Mouse (Mus musculus) heart, embryonic 10.5 days (tissue): ENCODE data around the gene Phospho2. TPM values are rescaled to one million over a fixed set of nuclear protein-coding genes. Genes with fewer than 3 reads are reported as not detected.

Experiments
- DNase-seq: peaks from one replicate; pipeline ENCODE4 v3.0.0-alpha.2; 2017; ENCODE audit warnings: low spot score
- H3K27ac ChIP-seq: fragments of 300-500 bp; sonication (generic); 2 replicates; pipeline ENCODE4 v1.5.1; 2016; ENCODE audit warnings: mild to moderate bottlenecking
- H3K27me3 ChIP-seq: fragments of 300-500 bp; sonication (generic); 2 replicates; pipeline ENCODE4 v1.6.1; 2016; ENCODE audit warnings: mild to moderate bottlenecking; ENCODE audit not compliant: poor library complexity, insufficient read depth, severe bottlenecking
- H3K36me3 ChIP-seq: fragments of 300-500 bp; sonication (generic); 2 replicates; pipeline ENCODE4 v1.6.1; 2016; ENCODE audit warnings: mild to moderate bottlenecking, moderate library complexity
- H3K4me1 ChIP-seq: fragments of 300-500 bp; sonication (generic); 2 replicates; pipeline ENCODE4 v1.6.1; 2016; ENCODE audit warnings: mild to moderate bottlenecking
- H3K4me3 ChIP-seq: fragments of 300-500 bp; sonication (generic); 2 replicates; pipeline ENCODE4 v1.5.1; 2016; ENCODE audit warnings: mild to moderate bottlenecking, moderate library complexity
- H3K9me3 ChIP-seq: fragments of 300-500 bp; sonication (generic); 2 replicates; pipeline ENCODE4 v1.6.1; 2016; ENCODE audit warnings: mild to moderate bottlenecking, moderate library complexity
- WGBS: fragments of 180-500 bp; shearing (Covaris S2); methylation state at CpG from one replicate; pipeline ENCODE4 v1.1.7; 2016; 5-methylcytosine and 5-hydroxymethylcytosine counted together
- polyA plus RNA-seq: library from polyadenylated mRNA; unstranded; fragments of >200 nt; fragmentation: Nextera tagmentation; extraction: Ambion mirVana; gene quantifications from 2 replicates; pipeline ENCODE4 v1.2.1, GENCODE M21; 2016

The Phospho2 gene
- polyA plus RNA-seq, 1 experiment from 2014 or later: 21.5 TPM

DNA sequence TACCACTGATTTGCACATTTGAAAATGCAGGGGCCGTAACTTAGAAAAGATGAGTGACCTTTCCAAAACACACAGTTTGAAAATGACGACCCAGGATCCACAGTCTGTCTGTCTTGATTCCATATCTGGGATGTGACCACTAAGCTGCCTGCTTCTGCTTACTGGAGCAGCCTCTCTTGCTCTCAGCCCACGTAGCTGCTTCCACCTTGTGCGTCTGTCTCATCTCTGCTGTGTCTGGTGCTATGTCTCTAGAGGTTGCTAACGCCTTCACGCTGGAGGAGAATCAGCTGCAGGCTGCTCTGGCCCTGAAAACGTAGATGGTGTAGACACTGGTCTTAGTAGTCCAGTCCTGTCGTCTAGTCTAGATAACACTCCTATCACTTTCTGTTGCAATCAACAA, 40.7 kb downstream of the Phospho2 start:
- no peaks in the 10 kb centered on the region for H3K27me3 ChIP-seq
- no peaks in the 10 kb centered on the region for H3K9me3 ChIP-seq
- peaks cover 5% of the 10 kb centered on the region for H3K4me1 ChIP-seq
- peaks cover 79% of the 10 kb centered on the region for H3K36me3 ChIP-seq
- no peak overlapping the region for H3K27ac ChIP-seq
- no peak overlapping the region for H3K4me3 ChIP-seq
- 81% methylated on average over 8 of the region's 8 CpGs for WGBS
- DNase-seq: peak; percentile 64

DNA sequence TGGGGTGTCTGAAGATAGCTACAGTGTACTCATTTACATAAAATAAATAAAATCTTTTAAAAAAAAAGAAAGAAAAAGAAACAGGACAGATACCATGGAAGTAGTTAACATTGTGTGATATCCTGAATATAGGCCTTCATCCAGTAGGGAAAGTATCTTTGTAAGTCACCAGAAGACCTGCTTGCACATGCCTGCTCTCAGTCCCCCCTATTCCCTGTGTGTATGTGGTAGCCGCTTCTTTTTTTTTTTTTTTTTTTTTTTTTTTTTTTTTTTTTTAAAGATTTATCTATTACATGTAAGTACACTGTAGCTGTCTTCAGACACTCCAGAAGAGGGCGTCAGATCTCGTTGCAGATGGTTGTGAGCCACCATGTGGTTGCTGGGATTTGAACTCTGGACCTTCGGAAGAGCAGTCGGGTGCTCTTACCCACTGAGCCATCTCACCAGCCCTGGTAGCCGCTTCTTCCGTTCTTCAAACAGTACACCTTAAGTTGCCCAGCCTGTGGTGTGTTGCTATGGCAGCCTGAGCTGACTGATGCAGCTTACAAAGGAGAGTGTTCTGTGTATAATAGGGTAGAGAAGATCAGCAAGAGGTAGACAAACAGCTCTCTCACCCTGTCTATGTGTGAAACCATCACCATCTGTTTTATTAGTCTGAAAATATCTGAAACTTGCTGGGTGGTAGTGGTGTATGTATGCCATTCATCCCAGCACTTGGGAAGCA, 48.0 kb downstream of the Phospho2 start:
- WGBS: 79% methylated on average over 7 of the region's 7 CpGs
- DNase-seq: no peak
- Histone ChIP-seq H3K4me3 (no peak overlapping the region), H3K9me3 (no peaks in the 10 kb centered on the region), H3K36me3 (peaks cover 49% of the 10 kb centered on the region), H3K27me3 (no peaks in the 10 kb centered on the region), H3K4me1 (no peaks in the 10 kb centered on the region), H3K27ac (no peak overlapping the region)

DNA sequence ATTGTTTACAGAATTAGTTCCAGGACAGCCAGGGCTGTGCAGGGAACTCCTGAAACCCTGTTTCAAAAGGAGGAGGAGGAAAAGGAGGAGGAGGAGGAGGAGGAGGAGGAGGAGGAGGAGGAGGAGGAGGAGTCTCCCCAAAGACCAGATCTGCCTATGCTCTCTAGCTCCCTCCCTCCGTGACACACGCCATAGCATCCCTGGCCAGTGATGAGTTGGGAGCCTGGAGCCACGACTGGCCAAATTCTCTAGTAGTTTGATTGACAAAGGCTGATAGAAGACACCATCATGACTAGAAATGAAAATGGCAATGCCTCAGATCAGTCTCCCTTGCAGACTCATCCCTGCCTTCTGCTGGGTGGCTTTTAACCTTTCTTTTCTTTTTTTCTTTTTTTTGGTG, 48.6 kb downstream of the Phospho2 start:
- Histone ChIP-seq H3K4me1 (no peaks in the 10 kb centered on the region), H3K27ac (no peak overlapping the region), H3K27me3 (no peaks in the 10 kb centered on the region), H3K4me3 (no peak overlapping the region), H3K9me3 (no peaks in the 10 kb centered on the region), H3K36me3 (peaks cover 43% of the 10 kb centered on the region)
- 44% methylated on average over 3 of the region's 3 CpGs for WGBS
- no peak for DNase-seq

DNA sequence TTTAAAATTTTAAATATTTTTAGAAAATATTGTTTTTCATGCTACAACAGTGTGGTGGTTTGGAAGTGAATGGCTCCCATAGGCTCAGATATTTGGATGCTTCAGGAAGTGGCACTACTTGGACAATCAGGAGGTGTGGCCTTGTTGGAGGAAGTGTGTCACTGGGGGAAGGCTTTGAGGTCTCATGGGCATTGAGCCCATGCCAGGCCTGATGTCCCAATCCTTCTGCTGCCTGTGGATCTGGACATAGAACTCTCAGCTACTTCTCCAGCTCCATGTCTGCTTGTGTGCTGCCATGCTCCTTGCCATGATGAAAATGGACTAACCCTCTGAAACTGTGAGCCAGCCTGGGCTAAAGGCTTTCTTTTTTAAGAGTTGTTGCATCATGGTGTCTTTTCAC, 49.3 kb downstream of the Phospho2 start:
- H3K4me1 ChIP-seq: no peaks in the 10 kb centered on the region

GRCm38 (mm10) chr2:69840261-69840660, 50.8 kb downstream of the Phospho2 start:
- H3K27ac ChIP-seq: no peak overlapping the region
- no peaks in the 10 kb centered on the region for H3K4me1 ChIP-seq
- no peak for DNase-seq
- no peak overlapping the region for H3K4me3 ChIP-seq
- no peaks in the 10 kb centered on the region for H3K9me3 ChIP-seq
- no peaks in the 10 kb centered on the region for H3K27me3 ChIP-seq
- peaks cover 21% of the 10 kb centered on the region for H3K36me3 ChIP-seq
- WGBS: 47% methylated on average over 6 of the region's 6 CpGs

More for the DNA sequence above, 49.3 kb downstream of the Phospho2 start:
- no peak for DNase-seq
- no peak overlapping the region for H3K27ac ChIP-seq
- H3K9me3 ChIP-seq: no peaks in the 10 kb centered on the region
- H3K36me3 ChIP-seq: peaks cover 36% of the 10 kb centered on the region
- no peak overlapping the region for H3K4me3 ChIP-seq
- H3K27me3 ChIP-seq: no peaks in the 10 kb centered on the region

- Histone ChIP-seq H3K27ac (no peak overlapping the region), H3K36me3 (no peaks in the 10 kb centered on the region; the same call in 1 of the 2 replicates), H3K4me3 (no peak overlapping the region), H3K9me3 (no peaks in the 10 kb centered on the region), H3K4me1 (0 out of 2 replicates have a peak, but pooled peaks cover 4% of the 10 kb centered on the region), H3K27me3 (no peaks in the 10 kb centered on the region)
- no peak for DNase-seq
- WGBS: 67% methylated on average over 6 of the region's 6 CpGs
Observed at GRCm38 (mm10) chr2:69849215-69849614, 59.8 kb downstream of the Phospho2 start.

Other genes starting within 250 kb of the Phospho2 start
- 0.60 and 1.3 TPM in 2 replicates for gene Lrp2, start 203.6 kb upstream of the Phospho2 start, polyA plus RNA-seq
- gene Bbs5, start 142.5 kb upstream of the Phospho2 start, polyA plus RNA-seq: 14.5 and 15.9 TPM in 2 replicates
- gene Klhl41, start 119.5 kb upstream of the Phospho2 start, polyA plus RNA-seq: 8.3 and 15.4 TPM in 2 replicates
- 19.5 and 23.0 TPM in 2 replicates for gene Fastkd1, start 76.1 kb upstream of the Phospho2 start, polyA plus RNA-seq
- gene Ppig, start 67.1 kb upstream of the Phospho2 start, polyA plus RNA-seq: 98.0 and 114 TPM in 2 replicates
- gene Ccdc173, start within 50 bp of the Phospho2 start, polyA plus RNA-seq: 1.0 and 1.3 TPM in 2 replicates
- gene Klhl23, start 32.3 kb downstream of the Phospho2 start, polyA plus RNA-seq: 40.3 and 66.3 TPM in 2 replicates
- 216 and 283 TPM in 2 replicates for gene Ssb, start 71.9 kb downstream of the Phospho2 start, polyA plus RNA-seq
- gene Mettl5, start 96.0 kb downstream of the Phospho2 start, polyA plus RNA-seq: 37.1 and 38.3 TPM in 2 replicates
- 14.0 and 16.3 TPM in 2 replicates for gene Ubr3, start 107.6 kb downstream of the Phospho2 start, polyA plus RNA-seq
- 0.25 and 0.32 TPM in 2 replicates for gene Myo3b, start 249.5 kb downstream of the Phospho2 start, polyA plus RNA-seq